Mouse (Mus musculus) cerebellum, adult 2 months (tissue): ENCODE measurements at regions not wholly inside any gene's neighbourhood (a gene's known extent, or its start where the extent isn't known, plus 50 kb on each side); places are given as distances from the start of the nearest gene placed in this dataset.

Source experiments
- CTCF ChIP-seq: fragments of 200-500 bp; IDR thresholded peaks from 2 replicates; pipeline ENCODE4 v1.5.1; 2011; ENCODE audit warnings: low read depth, mild to moderate bottlenecking, control low read depth, low read length, moderate library complexity, borderline replicate concordance; ENCODE audit not compliant: insufficient read depth
- POLR2A ChIP-seq: fragments of 200-500 bp; IDR thresholded peaks from 2 replicates; pipeline ENCODE4 v1.6.1; 2011; ENCODE audit warnings: low read length, control low read depth, borderline replicate concordance; ENCODE audit not compliant: insufficient read depth

DNA sequence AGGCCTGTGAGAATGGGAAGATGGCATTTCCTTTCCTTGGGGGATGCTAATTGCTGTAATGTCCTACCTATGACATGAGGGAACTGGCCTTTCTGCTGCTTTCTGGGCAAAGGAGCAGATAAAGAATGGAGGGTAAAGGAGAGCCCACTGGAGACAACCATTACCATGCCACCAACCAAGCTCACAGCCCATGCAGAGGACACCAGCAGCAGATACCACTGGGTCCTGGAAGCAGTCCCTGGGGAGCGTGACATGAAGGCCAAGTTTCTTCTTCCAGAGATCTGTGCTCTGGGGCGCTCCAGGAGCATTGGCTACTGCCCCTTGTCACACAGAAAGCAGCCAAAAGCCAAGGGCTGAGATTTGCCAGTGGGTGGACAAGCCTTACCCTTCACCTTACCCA is 102.8 kb downstream of the 4931417E11Rik start:
- TF ChIP-seq CTCF (no peak), POLR2A (no peak)
